Mouse (Mus musculus) neural tube, embryonic 14.5 days (tissue): ENCODE measurements at regions not wholly inside any gene's neighbourhood (a gene's known extent, or its start where the extent isn't known, plus 50 kb on each side); places are given as distances from the start of the nearest gene placed in this dataset.

Source experiments
- ATAC-seq: fragments of 200-750 bp; cut with Nextera tagmentation; 2 replicates; pipeline ENCODE4 v1.8.0; 2017; ENCODE audit warnings: low read depth, mild to moderate bottlenecking, moderate TSS enrichment, moderate library complexity
- H3K27ac ChIP-seq: fragments of 300-500 bp; sonication (generic); 2 replicates; pipeline ENCODE4 v1.5.1; 2014; ENCODE audit warnings: low read depth, mild to moderate bottlenecking, control low read depth, low read length, moderate library complexity, mixed read lengths
- H3K27me3 ChIP-seq: fragments of 300-500 bp; sonication (generic); 2 replicates; pipeline ENCODE4 v1.6.1; 2014; ENCODE audit warnings: low read length; ENCODE audit not compliant: control insufficient read depth, insufficient read depth
- H3K36me3 ChIP-seq: fragments of 300-500 bp; sonication (generic); 2 replicates; pipeline ENCODE4 v1.6.1; 2014; ENCODE audit warnings: low read length, mixed read lengths; ENCODE audit not compliant: control insufficient read depth, insufficient read depth
- H3K4me1 ChIP-seq: fragments of 300-500 bp; sonication (generic); 2 replicates; pipeline ENCODE4 v1.6.1; 2014; ENCODE audit warnings: low read length; ENCODE audit not compliant: control insufficient read depth, insufficient read depth
- H3K4me2 ChIP-seq: fragments of 300-500 bp; sonication (generic); 2 replicates; pipeline ENCODE4 v1.6.1; 2014; ENCODE audit warnings: mild to moderate bottlenecking, low read depth, low read length, control low read depth
- H3K4me3 ChIP-seq: fragments of 300-500 bp; sonication (generic); 2 replicates; pipeline ENCODE4 v1.5.1; 2014; ENCODE audit warnings: low read depth, low read length, control low read depth, mixed read lengths
- H3K9ac ChIP-seq: fragments of 300-500 bp; sonication (generic); replicated peaks from 2 replicates; pipeline ENCODE4 v1.6.1; 2014; ENCODE audit warnings: low read depth, mild to moderate bottlenecking, control low read depth, low read length, mixed read lengths
- H3K9me3 ChIP-seq: fragments of 300-500 bp; sonication (generic); 2 replicates; pipeline ENCODE4 v1.6.1; 2016; ENCODE audit warnings: low read length; ENCODE audit not compliant: control insufficient read depth
- WGBS: fragments of 180-500 bp; shearing (Covaris S2); extraction: QIAGEN DNeasy Blood & Tissue Kit; methylation state at CpG from one replicate; pipeline ENCODE4 v1.1.7; 2014; 5-methylcytosine and 5-hydroxymethylcytosine counted together

DNA sequence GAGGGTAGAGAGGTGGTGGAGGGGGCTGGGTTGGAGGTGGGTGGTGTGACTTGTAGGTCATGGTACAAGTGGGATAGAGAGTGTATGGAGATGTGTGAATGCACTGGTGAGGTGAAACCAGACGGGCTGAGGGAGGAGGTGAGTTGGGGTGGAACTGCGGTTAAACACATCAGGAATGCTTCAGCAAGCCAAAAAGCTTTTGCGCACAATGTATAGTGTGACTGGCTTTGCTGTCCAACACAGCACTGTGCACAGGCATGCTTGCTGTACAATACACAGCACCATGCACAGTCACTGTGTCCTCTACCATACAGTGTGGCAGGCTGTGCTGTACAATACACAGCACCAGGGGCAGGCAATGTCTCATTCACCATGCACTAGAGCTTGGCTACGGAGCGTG lies 223.6 kb downstream of the Eipr1 start:
- WGBS = 90% methylated on average over 5 of the region's 5 CpGs
- Histone ChIP-seq H3K4me2 (no peak overlapping the region), H3K4me3 (no peak overlapping the region), H3K4me1 (peaks cover 4% of the 10 kb centered on the region), H3K27ac (peak overlapping the region; percentile 61), H3K27me3 (no peaks in the 10 kb centered on the region), H3K9me3 (peaks cover 2% of the 10 kb centered on the region; the same call in 1 of the 2 replicates), H3K36me3 (no peaks in the 10 kb centered on the region), H3K9ac (no peak overlapping the region)
- ATAC-seq = peak; percentile 52; the same call in 1 of the 2 replicates

DNA sequence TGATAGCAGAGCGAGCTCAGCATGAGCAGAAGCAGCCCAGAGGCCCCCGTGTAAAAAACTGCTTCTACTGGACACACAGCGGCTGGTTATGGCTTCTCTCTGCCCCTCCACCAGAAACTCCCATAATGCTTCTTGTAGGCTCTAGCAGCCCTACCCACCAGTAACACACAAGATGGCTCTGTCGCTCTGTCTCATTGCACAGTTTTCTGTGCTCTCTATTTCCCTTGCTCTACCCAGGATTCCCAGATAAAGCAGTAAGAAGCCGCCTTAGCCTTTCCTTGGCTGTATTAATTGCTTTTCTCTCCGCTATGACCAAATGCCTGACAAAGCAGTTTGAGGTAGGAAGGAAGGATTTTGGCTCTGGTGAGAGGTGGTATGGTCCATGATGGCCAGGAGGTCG lies 228.1 kb downstream of the Eipr1 start:
- Histone ChIP-seq H3K4me1 (peaks cover 4% of the 10 kb centered on the region; the same call in 1 of the 2 replicates), H3K4me2 (no peak overlapping the region), H3K9me3 (no peaks in the 10 kb centered on the region), H3K9ac (no peak overlapping the region), H3K36me3 (no peaks in the 10 kb centered on the region), H3K27me3 (no peaks in the 10 kb centered on the region), H3K4me3 (no peak overlapping the region), H3K27ac (no peak overlapping the region)
- no peak for ATAC-seq
- WGBS = 73% methylated on average over 7 of the region's 7 CpGs

DNA sequence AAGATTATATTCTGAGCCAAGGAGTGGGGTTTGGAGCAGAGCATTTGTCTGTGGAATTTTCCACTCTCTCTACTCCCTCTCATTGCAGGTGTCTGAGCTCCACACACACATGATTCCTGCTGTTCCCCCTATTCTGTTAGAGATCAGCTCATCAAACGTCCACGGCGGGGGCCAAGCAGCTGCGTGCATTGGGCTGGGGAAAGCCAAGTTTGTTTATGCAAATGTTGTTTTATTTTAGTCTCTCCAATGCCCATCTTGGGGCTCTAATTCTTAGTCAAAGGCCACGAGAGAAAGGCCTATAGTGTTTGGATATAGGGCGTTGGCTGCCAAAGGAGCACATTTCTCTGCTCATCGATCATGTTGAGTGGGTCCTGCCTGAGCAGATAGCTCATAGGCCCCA lies 234.6 kb downstream of the Eipr1 start:
- H3K9me3 ChIP-seq = no peaks in the 10 kb centered on the region
- H3K4me2 ChIP-seq = no peak overlapping the region
- no peak overlapping the region for H3K4me3 ChIP-seq
- no peaks in the 10 kb centered on the region; the same call in 1 of the 2 replicates for H3K4me1 ChIP-seq
- no peaks in the 10 kb centered on the region for H3K36me3 ChIP-seq
- 48% methylated on average over 7 of the region's 7 CpGs for WGBS
- H3K27me3 ChIP-seq = no peaks in the 10 kb centered on the region
- no peak overlapping the region for H3K9ac ChIP-seq
- H3K27ac ChIP-seq = peak overlapping the region; percentile 39; the same call in 1 of the 2 replicates
- ATAC-seq = no peak

DNA sequence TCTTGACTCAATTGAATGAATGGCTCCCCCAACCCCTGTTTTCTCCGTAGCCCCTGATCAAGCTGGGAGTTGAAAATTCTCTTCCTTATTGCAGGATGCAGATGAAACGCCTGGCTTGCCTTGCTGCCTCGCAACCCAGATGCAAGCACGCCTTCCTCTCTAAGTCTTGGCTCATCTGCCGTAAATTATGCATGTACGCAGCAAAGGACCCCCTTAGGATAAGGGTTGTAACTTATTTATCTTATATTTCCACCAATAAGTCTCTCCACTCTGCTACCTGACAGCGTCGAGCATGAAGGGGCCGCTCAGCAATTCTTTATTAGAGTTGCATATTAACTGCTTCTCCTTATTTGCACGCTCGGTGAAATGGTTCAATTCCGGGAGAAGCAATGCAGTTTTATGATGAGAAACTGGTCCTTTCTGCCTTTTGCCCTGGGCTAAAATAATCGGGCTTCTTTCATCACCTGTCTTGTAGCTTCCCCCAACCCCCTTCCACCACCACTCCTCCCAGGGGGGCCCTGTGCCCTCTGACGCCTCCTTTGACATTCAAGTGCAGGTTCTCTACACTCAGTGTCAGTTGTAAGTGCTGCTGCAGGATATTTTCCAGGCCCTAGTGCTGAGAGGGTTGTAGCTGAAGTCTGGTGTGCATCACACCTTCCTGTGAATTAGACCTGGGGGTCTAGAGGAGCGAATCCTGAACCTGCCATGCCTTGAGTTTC lies 246.0 kb downstream of the Eipr1 start:
- WGBS = 28% methylated on average over 15 of the region's 15 CpGs
- peak; percentile 49; the same call in 1 of the 2 replicates for ATAC-seq
- Histone ChIP-seq H3K4me3 (no peak overlapping the region), H3K27ac (peak overlapping the region; percentile 65; the same call in 1 of the 2 replicates), H3K4me2 (no peak overlapping the region), H3K9me3 (no peaks in the 10 kb centered on the region), H3K4me1 (peaks cover 5% of the 10 kb centered on the region; the same call in 1 of the 2 replicates), H3K27me3 (no peaks in the 10 kb centered on the region), H3K9ac (no peak overlapping the region), H3K36me3 (no peaks in the 10 kb centered on the region)

DNA sequence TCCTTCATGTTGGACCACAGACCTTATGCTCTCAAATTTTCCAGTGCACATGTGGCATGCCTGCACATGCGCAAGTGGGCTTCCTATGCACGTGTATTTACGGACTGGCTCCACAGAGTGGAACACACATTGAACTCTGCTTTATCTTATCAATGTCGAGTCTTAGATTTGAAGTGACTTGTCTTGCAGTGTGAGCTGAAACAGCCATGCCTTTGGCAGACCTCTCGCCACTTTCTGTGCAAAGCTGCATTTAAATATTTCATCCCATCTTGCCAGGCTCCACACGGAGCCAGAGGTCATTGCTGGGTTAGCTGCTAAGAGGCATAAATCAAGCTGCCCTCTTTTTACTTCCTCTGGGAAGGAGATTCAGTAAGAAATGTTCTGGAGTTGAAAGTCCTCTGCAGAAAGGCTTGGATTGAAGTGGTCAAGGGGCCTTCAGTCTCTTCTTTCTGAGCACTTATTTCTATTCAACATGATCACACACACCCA lies 248.4 kb downstream of the Eipr1 start:
- H3K9ac ChIP-seq = no peak overlapping the region
- no peak overlapping the region for H3K4me2 ChIP-seq
- ATAC-seq = no peak
- no peak overlapping the region for H3K4me3 ChIP-seq
- H3K27ac ChIP-seq = no peak overlapping the region
- no peaks in the 10 kb centered on the region for H3K9me3 ChIP-seq
- 31% methylated on average over 6 of the region's 6 CpGs for WGBS
- H3K4me1 ChIP-seq = peaks cover 3% of the 10 kb centered on the region; the same call in 1 of the 2 replicates
- no peaks in the 10 kb centered on the region for H3K27me3 ChIP-seq
- no peaks in the 10 kb centered on the region for H3K36me3 ChIP-seq

DNA sequence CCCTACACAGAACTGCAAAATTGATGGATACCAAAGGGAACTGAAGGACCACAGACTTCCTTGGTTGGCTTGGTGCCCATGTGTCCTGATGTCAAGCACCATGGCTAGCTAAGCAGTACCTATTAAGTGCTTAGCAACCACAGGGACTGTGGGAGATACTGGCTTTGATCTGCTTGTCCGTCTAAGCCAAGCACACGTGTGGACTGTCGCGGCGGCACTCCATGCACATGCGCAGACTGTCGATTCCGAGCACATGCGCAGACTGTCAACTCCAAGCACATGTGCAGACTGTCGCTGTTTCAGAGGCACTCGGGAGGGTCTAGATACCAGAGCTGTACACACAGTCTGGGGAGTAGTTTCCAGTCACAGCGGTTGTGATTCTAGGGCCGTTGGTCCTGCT lies 252.9 kb downstream of the Eipr1 start:
- H3K36me3 ChIP-seq = no peaks in the 10 kb centered on the region
- no peaks in the 10 kb centered on the region; the same call in 1 of the 2 replicates for H3K4me1 ChIP-seq
- no peak overlapping the region for H3K4me3 ChIP-seq
- no peak overlapping the region for H3K4me2 ChIP-seq
- WGBS = 73% methylated on average over 13 of the region's 13 CpGs
- H3K27ac ChIP-seq = no peak overlapping the region
- H3K27me3 ChIP-seq = no peaks in the 10 kb centered on the region
- H3K9me3 ChIP-seq = no peaks in the 10 kb centered on the region
- ATAC-seq = peak; percentile 61; the same call in 1 of the 2 replicates
- no peak overlapping the region for H3K9ac ChIP-seq

DNA sequence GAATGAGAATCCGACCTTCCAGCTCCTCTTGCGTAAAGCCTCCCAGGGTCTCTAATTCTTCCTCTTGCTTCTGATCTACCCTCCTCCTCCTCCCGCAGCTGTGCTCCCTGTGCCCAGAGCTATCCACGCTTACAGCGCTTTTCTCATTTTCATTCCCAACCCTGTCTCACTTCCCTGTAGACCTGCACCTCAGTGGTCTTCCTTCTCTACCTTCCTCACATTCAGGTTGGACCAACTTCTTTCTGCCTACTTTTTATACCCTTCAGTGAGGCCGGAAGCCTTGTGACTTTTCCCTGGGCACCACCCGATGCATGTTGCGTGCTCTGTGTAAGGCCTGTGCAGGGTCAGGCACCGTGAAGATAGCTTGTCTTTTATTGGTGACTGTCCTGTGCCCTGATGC lies 263.0 kb downstream of the Eipr1 start:
- H3K27ac ChIP-seq = no peak overlapping the region
- H3K27me3 ChIP-seq = no peaks in the 10 kb centered on the region
- no peaks in the 10 kb centered on the region for H3K36me3 ChIP-seq
- H3K9me3 ChIP-seq = no peaks in the 10 kb centered on the region
- H3K4me2 ChIP-seq = no peak overlapping the region
- 87% methylated on average over 9 of the region's 9 CpGs for WGBS
- H3K4me3 ChIP-seq = no peak overlapping the region
- no peaks in the 10 kb centered on the region for H3K4me1 ChIP-seq
- ATAC-seq = no peak
- H3K9ac ChIP-seq = no peak overlapping the region

DNA sequence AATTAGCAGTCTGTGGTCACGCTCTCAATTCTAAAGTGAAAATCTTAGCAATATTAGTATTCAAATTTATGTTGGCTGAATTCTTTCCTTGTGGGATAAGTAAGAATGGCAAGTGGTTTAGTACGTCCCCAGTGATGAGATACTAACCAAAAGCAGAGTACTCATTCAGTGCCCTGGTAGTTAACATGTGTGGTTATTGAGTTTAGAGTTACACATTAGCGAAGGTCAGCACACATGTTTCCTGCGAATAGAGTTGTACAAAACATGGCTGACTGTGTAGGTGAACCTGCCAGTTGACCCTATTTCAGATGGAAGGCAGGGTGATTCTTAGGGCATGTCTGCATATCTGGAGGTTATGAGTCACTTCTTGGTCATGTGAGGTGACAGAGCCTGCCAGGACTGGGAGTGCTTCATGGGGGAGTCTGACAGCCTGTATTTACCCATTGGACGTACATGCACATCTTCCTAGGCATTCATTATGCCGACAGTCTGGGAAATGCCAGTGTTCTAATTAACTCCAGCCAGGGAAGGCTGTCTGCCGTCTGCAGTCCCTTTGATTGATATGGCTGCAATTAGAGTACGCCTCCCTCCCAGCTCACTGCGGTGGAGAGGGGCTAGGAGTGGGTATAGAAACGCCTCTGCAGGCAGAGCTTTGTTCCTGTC lies 263.7 kb downstream of the Eipr1 start:
- H3K27ac ChIP-seq = peak overlapping the region; percentile 52
- no peaks in the 10 kb centered on the region for H3K36me3 ChIP-seq
- WGBS = 35% methylated on average over 10 of the region's 10 CpGs

DNA sequence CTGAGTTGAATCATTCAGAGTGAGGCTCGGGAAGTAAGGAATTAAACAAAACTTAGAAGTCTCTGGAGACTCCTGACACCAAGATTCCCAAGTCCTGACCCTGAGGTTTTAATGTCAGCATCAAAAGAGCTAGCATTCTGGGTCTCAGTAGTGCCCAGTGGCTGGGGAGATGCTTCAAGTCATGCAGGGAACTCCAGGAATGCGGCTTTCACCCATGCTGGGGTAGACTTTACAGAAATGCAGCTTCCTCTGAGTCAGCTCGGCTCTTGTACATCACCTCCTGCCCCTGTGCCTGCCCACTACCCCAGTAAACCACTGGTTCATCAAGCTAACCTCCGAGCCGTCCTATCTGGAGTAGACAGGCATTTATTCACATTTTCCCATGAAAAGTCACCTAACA lies 269.5 kb downstream of the Eipr1 start:
- Histone ChIP-seq H3K27me3 (no peaks in the 10 kb centered on the region), H3K27ac (no peak overlapping the region), H3K9ac (no peak overlapping the region), H3K4me3 (no peak overlapping the region), H3K36me3 (no peaks in the 10 kb centered on the region), H3K9me3 (no peaks in the 10 kb centered on the region), H3K4me2 (no peak overlapping the region), H3K4me1 (no peaks in the 10 kb centered on the region)
- ATAC-seq = no peak
- WGBS = 80% methylated on average over 5 of the region's 5 CpGs

More for the DNA sequence above, 263.7 kb downstream of the Eipr1 start:
- H3K4me3 ChIP-seq = no peak overlapping the region
- no peaks in the 10 kb centered on the region for H3K4me1 ChIP-seq
- H3K9ac ChIP-seq = no peak overlapping the region
- no peak overlapping the region for H3K4me2 ChIP-seq
- H3K9me3 ChIP-seq = no peaks in the 10 kb centered on the region
- ATAC-seq = peak; percentile 89
- no peaks in the 10 kb centered on the region for H3K27me3 ChIP-seq
